Mouse (Mus musculus) embryo, embryonic 10.5 days (tissue): ENCODE data around the gene Ivd.

Experiments
- DNase-seq: peaks from one replicate; pipeline ENCODE4 v3.0.0-alpha.2; 2015; ENCODE audit warnings: low spot score

Gene Ivd

DNA sequence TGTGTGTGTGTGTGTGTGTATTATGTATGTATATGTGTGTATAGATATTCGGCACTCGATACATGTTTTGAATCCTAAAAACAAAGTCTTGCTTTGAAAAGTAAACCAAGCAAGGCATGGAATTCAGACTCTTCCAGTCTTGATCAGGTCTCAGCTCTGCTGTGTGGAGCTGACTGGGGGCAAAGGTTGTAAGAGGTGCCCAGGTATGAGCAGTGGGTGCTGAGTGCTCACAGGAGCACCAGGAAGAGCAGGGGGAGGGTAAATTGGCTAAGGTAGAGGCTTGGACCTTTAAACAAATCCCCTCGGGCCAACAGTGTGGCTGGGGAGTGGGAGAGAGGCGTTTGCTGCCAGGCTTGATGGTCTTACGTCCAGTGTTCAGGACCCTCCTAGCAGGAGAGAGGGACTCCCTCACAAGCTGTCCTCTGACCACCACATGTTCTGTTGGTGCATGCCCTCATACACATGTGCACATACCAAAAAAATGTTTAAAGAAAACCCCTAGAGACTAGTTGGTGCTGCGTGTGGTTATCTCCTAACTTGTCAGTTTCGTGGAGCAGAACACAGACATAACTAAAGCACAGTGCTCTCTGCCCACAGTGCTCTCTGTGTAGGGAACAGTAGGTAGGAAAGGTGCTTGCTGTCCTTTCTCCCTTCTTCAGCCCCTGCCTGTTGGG, 49.0 kb downstream of the Ivd start:
- DNase-seq, result no peak

- DNase-seq, result no peak
These were observed 51.0 kb downstream of the Ivd start for GRCm38 (mm10) chr2:118912706-118913105.

DNA sequence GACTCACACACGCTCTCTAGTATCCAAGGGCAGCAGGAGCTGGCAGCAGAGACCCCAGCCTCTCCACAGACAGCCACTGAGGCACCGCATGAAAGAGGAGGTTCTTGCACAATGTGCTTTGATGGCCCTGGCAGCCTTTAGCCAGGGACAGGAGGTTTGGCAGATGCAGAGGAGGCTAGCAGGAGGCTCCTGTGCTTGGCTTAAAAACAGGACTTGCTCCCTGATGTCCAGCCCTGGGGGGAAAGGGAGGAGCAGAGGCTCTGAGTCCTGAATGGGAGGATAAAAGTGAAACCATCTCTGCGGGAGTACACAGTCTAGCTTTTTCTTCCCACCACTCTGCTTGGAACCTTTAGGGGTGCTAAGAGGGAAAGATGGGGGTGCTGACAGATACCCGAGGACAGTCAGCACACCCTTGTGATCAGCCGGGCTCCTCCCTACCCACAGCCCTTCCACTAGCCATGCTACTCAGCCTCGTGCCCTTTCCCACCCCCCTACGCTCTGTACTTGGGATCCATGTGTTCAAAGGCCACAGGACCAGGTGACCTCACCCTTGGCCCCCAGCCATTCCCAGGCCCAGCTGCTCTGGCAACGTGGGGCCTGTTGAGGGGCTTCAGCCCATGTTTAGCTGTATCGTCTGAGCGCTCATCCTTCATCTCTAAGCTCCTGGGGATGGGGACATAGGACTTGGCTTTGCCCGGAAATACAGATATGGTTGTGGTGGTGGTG, 52.0 kb downstream of the Ivd start:
- DNase-seq, result no peak

DNA sequence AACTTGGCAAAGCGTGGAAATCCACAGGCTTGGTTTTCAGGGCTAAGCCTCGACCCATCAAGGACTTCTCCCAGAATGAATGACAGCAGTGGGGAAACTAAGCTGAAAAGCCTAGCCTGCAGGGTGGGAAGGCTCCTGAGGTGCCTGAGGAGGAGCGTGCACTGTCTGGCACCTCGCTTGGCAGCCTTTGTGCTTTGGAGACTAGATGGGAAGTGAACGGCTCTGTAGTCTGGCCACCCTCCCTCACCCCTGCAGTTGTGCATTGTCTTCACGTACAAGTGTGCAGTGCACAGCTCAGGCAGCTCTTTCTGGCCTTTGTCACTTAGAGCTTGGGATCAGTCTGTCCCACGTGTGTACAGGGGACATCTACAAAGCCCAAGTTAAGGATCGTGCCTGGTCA, 52.9 kb downstream of the Ivd start:
- no peak for DNase-seq

DNA sequence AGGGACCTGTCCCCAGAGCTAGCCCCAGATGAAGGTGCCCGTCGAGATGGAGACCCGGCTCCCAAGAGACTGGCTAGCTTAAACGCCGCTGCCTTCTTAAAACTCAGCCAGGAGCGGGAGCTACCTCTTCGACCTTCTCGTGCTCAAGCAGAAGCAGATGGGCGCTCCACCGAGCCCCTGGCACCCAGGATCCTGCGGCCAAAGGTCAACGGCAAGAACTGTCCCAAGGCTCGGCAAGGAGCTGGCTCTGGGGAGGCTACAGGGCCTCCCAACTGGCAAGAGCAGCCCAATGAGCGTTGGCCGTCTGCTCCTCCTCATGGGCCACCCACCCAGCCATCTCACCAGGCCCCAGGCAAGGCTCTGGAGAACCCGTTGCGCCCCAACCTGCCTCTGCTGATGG, 54.7 kb downstream of the Ivd start:
- no peak for DNase-seq

DNA sequence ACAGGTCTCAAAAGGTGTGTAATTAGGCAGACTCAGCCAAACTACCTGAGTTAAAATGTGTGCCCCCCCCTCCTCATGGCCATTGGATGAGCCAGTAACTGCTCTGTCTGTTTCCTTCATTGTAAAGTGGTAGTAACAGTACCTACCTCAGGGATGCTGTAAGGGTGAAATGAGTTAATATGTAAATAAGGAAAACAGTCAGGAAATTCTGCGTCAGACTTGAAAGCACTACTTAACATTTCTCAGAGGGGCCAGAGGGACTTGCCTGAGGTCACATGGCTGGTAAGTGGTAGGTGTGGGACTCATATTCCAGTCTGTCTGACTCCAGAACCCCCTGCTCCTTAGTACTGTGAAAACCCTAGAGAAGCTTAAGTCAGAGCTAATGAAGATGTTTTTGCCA, 56.8 kb downstream of the Ivd start:
- DNase-seq, result no peak

DNA sequence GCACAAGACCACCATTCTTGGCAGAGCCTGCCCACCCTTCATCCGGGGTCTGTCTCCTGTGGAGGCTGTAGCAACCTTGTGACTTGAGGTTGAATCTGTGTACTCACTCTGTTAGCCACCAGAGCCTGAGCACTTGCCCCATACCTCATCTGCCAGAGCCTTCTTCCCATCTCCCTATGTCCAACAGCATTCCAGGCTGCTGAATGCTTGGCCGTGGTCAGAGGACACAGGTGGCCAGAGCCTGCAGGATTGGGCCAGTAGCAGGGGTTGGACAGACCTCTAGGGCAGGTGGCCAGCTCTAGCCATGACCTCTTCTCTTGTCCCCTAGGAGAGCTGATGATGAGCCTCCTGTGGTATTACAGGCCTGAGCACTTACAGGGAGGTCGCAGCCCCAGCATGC, 58.7 kb downstream of the Ivd start:
- DNase-seq, result no peak

GRCm38 (mm10) chr2:118925952-118926351, 64.2 kb downstream of the Ivd start:
- DNase-seq, result no peak

GRCm38 (mm10) chr2:118926361-118926997, 64.7 kb downstream of the Ivd start, which contains the start of gene Chst14:
TSS of gene Chst14 (plus strand) at chr2:118926496.
- peak; percentile 88 for DNase-seq

- peak; percentile 31 for DNase-seq
These were observed 65.4 kb downstream of the Ivd start for GRCm38 (mm10) chr2:118926998-118927739.
